Mouse (Mus musculus) lung, embryonic 16.5 days (tissue): Measurements from ENCODE around the gene Arrb2. TPM values are rescaled to one million over a fixed set of nuclear protein-coding genes. Genes with fewer than 3 reads are reported as not detected.

Experiments used
- ATAC-seq: fragments of 200-750 bp; cut with Nextera tagmentation; 2 replicates; pipeline ENCODE4 v1.8.0; 2017; ENCODE audit warnings: low read depth, mild to moderate bottlenecking, moderate library complexity
- H3K27ac ChIP-seq: fragments of 300-500 bp; sonication (generic); 2 replicates; pipeline ENCODE4 v1.5.1; 2014; ENCODE audit warnings: mild to moderate bottlenecking, control low read depth, low read length
- H3K27me3 ChIP-seq: fragments of 300-500 bp; sonication (generic); 2 replicates; pipeline ENCODE4 v1.6.1; 2014; ENCODE audit warnings: low read depth, low read length, mixed read lengths; ENCODE audit not compliant: control insufficient read depth, insufficient read depth
- H3K36me3 ChIP-seq: fragments of 300-500 bp; sonication (generic); 2 replicates; pipeline ENCODE4 v1.6.1; 2014; ENCODE audit warnings: low read length; ENCODE audit not compliant: control insufficient read depth, insufficient read depth
- H3K4me1 ChIP-seq: fragments of 300-500 bp; sonication (generic); replicated peaks from 2 replicates; pipeline ENCODE4 v1.6.1; 2014; ENCODE audit warnings: low read length, mixed read lengths; ENCODE audit not compliant: control insufficient read depth, insufficient read depth
- H3K4me2 ChIP-seq: fragments of 300-500 bp; sonication (generic); 2 replicates; pipeline ENCODE4 v1.6.1; 2014; ENCODE audit warnings: low read depth, low read length, control low read depth
- H3K4me3 ChIP-seq: fragments of 300-500 bp; sonication (generic); 2 replicates; pipeline ENCODE4 v1.5.1; 2014; ENCODE audit warnings: mild to moderate bottlenecking, low read length, control low read depth
- H3K9ac ChIP-seq: fragments of 300-500 bp; sonication (generic); 2 replicates; pipeline ENCODE4 v1.6.1; 2014; ENCODE audit warnings: low read length, control low read depth
- H3K9me3 ChIP-seq: fragments of 300-500 bp; sonication (generic); 2 replicates; pipeline ENCODE4 v1.6.1; 2016; ENCODE audit warnings: low read length; ENCODE audit not compliant: control insufficient read depth
- WGBS: fragments of 180-500 bp; shearing (Covaris S2); extraction: QIAGEN DNeasy Blood & Tissue Kit; methylation state at CpG from one replicate; pipeline ENCODE4 v1.1.7; 2014; 5-methylcytosine and 5-hydroxymethylcytosine counted together
- polyA plus RNA-seq: library from polyadenylated mRNA; unstranded; fragments of >200 nt; fragmentation: Nextera tagmentation; extraction: Ambion mirVana; gene quantifications from 2 replicates; pipeline ENCODE4 v1.2.1, GENCODE M21; 2015

Gene Arrb2
- 14.1 and 15.0 TPM in 2 replicates for polyA plus RNA-seq

GRCm38 (mm10) chr11:70432048-70432894, at the start of gene Arrb2:
Arrb2 (plus strand) TSS chr11:70432635.
- Histone ChIP-seq H3K27me3 (no peaks in the 10 kb centered on the region), H3K9ac (peak within 1 kb of the TSS; percentile 88), H3K27ac (peak within 1 kb of the TSS; percentile 86), H3K36me3 (peaks cover 4% of the 10 kb centered on the region), H3K4me3 (peak within 1 kb of the TSS; percentile 86), H3K9me3 (no peaks in the 10 kb centered on the region), H3K4me1 (peaks cover 14% of the 10 kb centered on the region), H3K4me2 (peak within 1 kb of the TSS; percentile 89)
- WGBS: under 1% methylated on average over 75 of the region's 75 CpGs
- ATAC-seq: peak; percentile 97

GRCm38 (mm10) chr11:70384136-70384535, 48.3 kb upstream of the Arrb2 start:
- 82% methylated on average over 3 of the region's 3 CpGs for WGBS

GRCm38 (mm10) chr11:70387436-70387835, 45.0 kb upstream of the Arrb2 start:
- H3K27ac ChIP-seq: no peak overlapping the region
- ATAC-seq: no peak
- H3K4me3 ChIP-seq: no peak overlapping the region
- peaks cover 6% of the 10 kb centered on the region for H3K36me3 ChIP-seq
- 81% methylated on average over 5 of the region's 5 CpGs for WGBS
- no peaks in the 10 kb centered on the region for H3K9me3 ChIP-seq
- H3K9ac ChIP-seq: no peak overlapping the region
- no peaks in the 10 kb centered on the region for H3K27me3 ChIP-seq
- H3K4me1 ChIP-seq: no peaks in the 10 kb centered on the region
- H3K4me2 ChIP-seq: no peak overlapping the region

More at GRCm38 (mm10) chr11:70384136-70384535, 48.3 kb upstream of the Arrb2 start:
- Histone ChIP-seq H3K36me3 (no peaks in the 10 kb centered on the region), H3K9ac (no peak overlapping the region), H3K4me1 (no peaks in the 10 kb centered on the region), H3K27me3 (no peaks in the 10 kb centered on the region), H3K9me3 (no peaks in the 10 kb centered on the region), H3K27ac (no peak overlapping the region), H3K4me3 (no peak overlapping the region), H3K4me2 (no peak overlapping the region)
- ATAC-seq: no peak

GRCm38 (mm10) chr11:70389421-70389820, 43.0 kb upstream of the Arrb2 start:
- Histone ChIP-seq H3K4me2 (no peak overlapping the region), H3K36me3 (peaks cover 18% of the 10 kb centered on the region), H3K27me3 (no peaks in the 10 kb centered on the region)

GRCm38 (mm10) chr11:70403598-70403997, 28.8 kb upstream of the Arrb2 start:
- 48% methylated on average over 2 of the region's 2 CpGs for WGBS
- Histone ChIP-seq H3K4me1 (peaks cover 20% of the 10 kb centered on the region), H3K27me3 (no peaks in the 10 kb centered on the region), H3K9me3 (no peaks in the 10 kb centered on the region), H3K4me3 (peak overlapping the region; percentile 17), H3K9ac (no peak overlapping the region), H3K27ac (peak overlapping the region; percentile 64), H3K4me2 (peak overlapping the region; percentile 36), H3K36me3 (peaks cover 24% of the 10 kb centered on the region)
- ATAC-seq: peak; percentile 94

More at GRCm38 (mm10) chr11:70389421-70389820, 43.0 kb upstream of the Arrb2 start:
- 79% methylated on average over 5 of the region's 5 CpGs for WGBS
- Histone ChIP-seq H3K9me3 (no peaks in the 10 kb centered on the region), H3K9ac (no peak overlapping the region), H3K27ac (no peak overlapping the region), H3K4me3 (no peak overlapping the region), H3K4me1 (no peaks in the 10 kb centered on the region)
- no peak for ATAC-seq

GRCm38 (mm10) chr11:70409594-70410296, 22.7 kb upstream of the Arrb2 start, which contains the start of gene Pelp1:
Pelp1 (minus strand) TSS chr11:70410031.
- under 1% methylated on average over 59 of the region's 59 CpGs for WGBS
- H3K4me1 ChIP-seq: peaks cover 17% of the 10 kb centered on the region
- peak within 1 kb of the TSS; percentile 99 for H3K9ac ChIP-seq
- H3K36me3 ChIP-seq: 0 out of 2 replicates have a peak, but pooled peaks cover 3% of the 10 kb centered on the region
- H3K27ac ChIP-seq: peak within 1 kb of the TSS; percentile 82
- peak within 1 kb of the TSS; percentile 95 for H3K4me3 ChIP-seq
- ATAC-seq: peak; percentile 99
- H3K27me3 ChIP-seq: no peaks in the 10 kb centered on the region
- no peaks in the 10 kb centered on the region for H3K9me3 ChIP-seq
- peak within 1 kb of the TSS; percentile 77 for H3K4me2 ChIP-seq

- Histone ChIP-seq H3K9ac (peak overlapping the region; percentile 99), H3K4me3 (peak overlapping the region; percentile 95), H3K4me1 (peaks cover 17% of the 10 kb centered on the region), H3K4me2 (peak overlapping the region; percentile 77), H3K27me3 (no peaks in the 10 kb centered on the region), H3K27ac (peak overlapping the region; percentile 82), H3K9me3 (no peaks in the 10 kb centered on the region), H3K36me3 (0 out of 2 replicates have a peak, but pooled peaks cover 3% of the 10 kb centered on the region)
- ATAC-seq: 0 out of 2 replicates have a peak, but pooled peaks have one; percentile 8
- 58% methylated on average over 6 of the region's 6 CpGs for WGBS
These were observed 22.2 kb upstream of the Arrb2 start for GRCm38 (mm10) chr11:70410297-70410643.

GRCm38 (mm10) chr11:70412591-70412990, 19.8 kb upstream of the Arrb2 start:
- 69% methylated on average over 5 of the region's 5 CpGs for WGBS
- H3K4me3 ChIP-seq: no peak overlapping the region
- H3K9me3 ChIP-seq: no peaks in the 10 kb centered on the region
- H3K4me2 ChIP-seq: no peak overlapping the region
- peaks cover 17% of the 10 kb centered on the region for H3K4me1 ChIP-seq
- H3K27me3 ChIP-seq: no peaks in the 10 kb centered on the region
- ATAC-seq: no peak
- no peak overlapping the region for H3K9ac ChIP-seq
- no peak overlapping the region for H3K27ac ChIP-seq
- H3K36me3 ChIP-seq: no peaks in the 10 kb centered on the region

- ATAC-seq: no peak
- Histone ChIP-seq H3K27ac (no peak overlapping the region), H3K4me2 (no peak overlapping the region), H3K27me3 (no peaks in the 10 kb centered on the region), H3K4me1 (peaks cover 5% of the 10 kb centered on the region; the same call in 1 of the 2 replicates), H3K9ac (no peak overlapping the region), H3K4me3 (no peak overlapping the region), H3K9me3 (no peaks in the 10 kb centered on the region), H3K36me3 (no peaks in the 10 kb centered on the region)
- 0% methylated on average over 3 of the region's 3 CpGs for WGBS
These were observed 18.5 kb upstream of the Arrb2 start for GRCm38 (mm10) chr11:70413961-70414360.
